Comparison of ENCODE assay signal across 25 mouse cellular contexts in the genomic region with DNA sequence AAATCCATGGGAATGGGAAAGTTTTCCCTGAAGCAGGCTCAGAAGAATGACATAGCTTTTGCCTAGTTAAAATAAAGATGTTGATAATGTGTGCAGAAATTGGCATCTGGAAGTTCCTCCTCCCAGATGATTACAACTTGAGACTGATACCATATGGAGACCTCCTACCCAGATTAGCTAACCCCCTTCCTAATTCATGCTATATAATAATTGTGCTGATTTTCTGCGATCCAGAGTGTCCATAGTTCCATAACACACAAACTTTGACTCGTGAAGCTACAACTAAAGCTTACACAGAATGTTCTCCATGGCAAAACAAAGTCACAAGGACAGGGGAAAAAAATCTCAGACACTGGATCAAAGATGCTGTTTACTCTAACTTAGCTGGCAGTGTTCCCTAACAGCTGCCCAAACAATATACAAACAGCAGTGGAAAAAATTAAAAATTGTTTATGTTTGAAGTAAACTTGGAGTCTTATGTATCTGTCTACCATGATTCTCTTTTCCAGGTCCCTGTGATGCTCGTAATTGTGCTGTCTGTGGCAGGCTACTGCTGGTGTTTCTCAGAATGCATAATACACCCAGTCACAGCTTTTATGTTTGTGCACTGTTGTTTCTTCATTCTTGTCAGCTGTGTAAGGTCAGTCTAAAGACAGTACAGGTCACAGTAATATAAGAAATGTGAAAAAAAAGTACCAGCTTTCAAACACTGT.
DNase-seq lines count a peak whose midpoint lies in the region; ATAC-seq and TF ChIP-seq lines count a peak whose summit lies in the region.
"Had no signal": no experiment of that assay in that cellular context is flagged by ENCODE, and none has a peak within 500 bp of the region (broad histone marks: within the 10 kb centered on the region; RNA-seq: fewer than 3 reads in every experiment).

No protein-coding gene starts in this region.

- no peak overlapping the region for H3K4me3 ChIP-seq in intestine, embryonic 15.5 days (replicated peaks)
- H3K4me3 ChIP-seq in intestine, postnatal 0 days (ENCODE audit: low read depth, low read length): no peak overlapping the region
- H3K4me3 ChIP-seq in lung, embryonic 16.5 days (ENCODE audit: low read length): no peak overlapping the region
- no peak overlapping the region for H3K4me3 ChIP-seq in intestine, embryonic 16.5 days (ENCODE audit: low read length)
- H3K4me3 ChIP-seq in stomach, embryonic 15.5 days (replicated peaks): no peak overlapping the region
- H3K4me3 ChIP-seq in neural tube, embryonic 15.5 days (replicated peaks): no peak overlapping the region
- H3K4me3 ChIP-seq: forebrain, embryonic 10.5 days; forebrain, embryonic 13.5 days; heart, adult 2 months; heart, embryonic 10.5 days; heart, embryonic 13.5 days had no signal

- DNase-seq in lung, adult 18-20 months: no peak
- DNase-seq: adrenal gland, adult 8-10 months; adrenal gland, postnatal 25 days; cerebellum, adult 11-12 months; cerebellum, adult 8-10 months; cerebellum, postnatal 10 days; cerebellum, postnatal 36 days; gastrocnemius, postnatal 10 days; gastrocnemius, postnatal 36 days; heart, adult 2 months; heart, postnatal 14 days; heart, postnatal 4 days had no signal

- no peaks in the 10 kb centered on the region for H3K27me3 ChIP-seq in intestine, embryonic 15.5 days (replicated peaks)
- no peaks in the 10 kb centered on the region for H3K27me3 ChIP-seq in intestine, postnatal 0 days (replicated peaks; ENCODE audit: control insufficient read depth, insufficient read depth, low read length)
- no peaks in the 10 kb centered on the region for H3K27me3 ChIP-seq in lung, embryonic 16.5 days (ENCODE audit: control insufficient read depth, insufficient read depth, low read depth, low read length)
- H3K27me3 ChIP-seq in intestine, embryonic 16.5 days (replicated peaks; ENCODE audit: control insufficient read depth, insufficient read depth, low read length): no peaks in the 10 kb centered on the region
- H3K27me3 ChIP-seq in stomach, embryonic 15.5 days (replicated peaks): no peaks in the 10 kb centered on the region
- no peaks in the 10 kb centered on the region for H3K27me3 ChIP-seq in neural tube, embryonic 15.5 days (replicated peaks)
- H3K27me3 ChIP-seq: forebrain, embryonic 13.5 days; heart, embryonic 13.5 days had no signal

- no peaks in the 10 kb centered on the region for H3K4me1 ChIP-seq in intestine, embryonic 15.5 days (replicated peaks)
- no peaks in the 10 kb centered on the region for H3K4me1 ChIP-seq in intestine, postnatal 0 days (replicated peaks; ENCODE audit: control insufficient read depth, insufficient read depth, low read length)
- H3K4me1 ChIP-seq in lung, embryonic 16.5 days (replicated peaks; ENCODE audit: control insufficient read depth, insufficient read depth, low read length): no peaks in the 10 kb centered on the region
- no peaks in the 10 kb centered on the region for H3K4me1 ChIP-seq in intestine, embryonic 16.5 days (ENCODE audit: control insufficient read depth, insufficient read depth, low read length)
- H3K4me1 ChIP-seq in stomach, embryonic 15.5 days: no peaks in the 10 kb centered on the region
- H3K4me1 ChIP-seq in neural tube, embryonic 15.5 days: no peaks in the 10 kb centered on the region
- H3K4me1 ChIP-seq: forebrain, embryonic 10.5 days; forebrain, embryonic 13.5 days; heart, embryonic 10.5 days; heart, embryonic 13.5 days had no signal

- H3K27ac ChIP-seq in intestine, embryonic 15.5 days: no peak overlapping the region
- H3K27ac ChIP-seq in intestine, postnatal 0 days (ENCODE audit: low read depth, low read length): no peak overlapping the region
- H3K27ac ChIP-seq in lung, embryonic 16.5 days (ENCODE audit: low read length): peak overlapping the region; percentile 77
- H3K27ac ChIP-seq in intestine, embryonic 16.5 days (ENCODE audit: low read length): no peak overlapping the region
- no peak overlapping the region for H3K27ac ChIP-seq in stomach, embryonic 15.5 days
- no peak overlapping the region for H3K27ac ChIP-seq in neural tube, embryonic 15.5 days (replicated peaks)
- H3K27ac ChIP-seq: forebrain, embryonic 10.5 days; forebrain, embryonic 13.5 days; heart, adult 2 months; heart, embryonic 10.5 days; heart, embryonic 13.5 days had no signal

- H3K4me2 ChIP-seq in intestine, embryonic 15.5 days (replicated peaks): no peak overlapping the region
- no peak overlapping the region for H3K4me2 ChIP-seq in intestine, postnatal 0 days (replicated peaks; ENCODE audit: low read depth)
- H3K4me2 ChIP-seq in lung, embryonic 16.5 days (ENCODE audit: low read depth, low read length): no peak overlapping the region
- H3K4me2 ChIP-seq in intestine, embryonic 16.5 days (ENCODE audit: low read depth, low read length): no peak overlapping the region
- no peak overlapping the region for H3K4me2 ChIP-seq in stomach, embryonic 15.5 days
- no peak overlapping the region for H3K4me2 ChIP-seq in neural tube, embryonic 15.5 days
- H3K4me2 ChIP-seq: forebrain, embryonic 13.5 days; heart, embryonic 13.5 days had no signal

- 58% methylated on average over 3 of the region's 3 CpGs for WGBS in intestine, embryonic 15.5 days
- 63% methylated on average over 3 of the region's 3 CpGs for WGBS in intestine, postnatal 0 days
- WGBS in lung, embryonic 16.5 days: 41% methylated on average over 3 of the region's 3 CpGs
- WGBS in intestine, embryonic 16.5 days: 57% methylated on average over 3 of the region's 3 CpGs
- WGBS in stomach, embryonic 15.5 days: 59% methylated on average over 3 of the region's 3 CpGs
- 92% methylated on average over 3 of the region's 3 CpGs for WGBS in neural tube, embryonic 15.5 days

- H3K9me3 ChIP-seq in intestine, embryonic 15.5 days: no peaks in the 10 kb centered on the region
- no peaks in the 10 kb centered on the region for H3K9me3 ChIP-seq in intestine, postnatal 0 days (ENCODE audit: control insufficient read depth)
- no peaks in the 10 kb centered on the region for H3K9me3 ChIP-seq in lung, embryonic 16.5 days (ENCODE audit: control insufficient read depth, low read length)
- H3K9me3 ChIP-seq in intestine, embryonic 16.5 days (ENCODE audit: control insufficient read depth, low read length): no peaks in the 10 kb centered on the region
- H3K9me3 ChIP-seq in stomach, embryonic 15.5 days: no peaks in the 10 kb centered on the region
- no peaks in the 10 kb centered on the region for H3K9me3 ChIP-seq in neural tube, embryonic 15.5 days (replicated peaks)
- H3K9me3 ChIP-seq: forebrain, embryonic 10.5 days; forebrain, embryonic 13.5 days; heart, embryonic 10.5 days had no signal

- H3K9ac ChIP-seq in intestine, embryonic 15.5 days: no peak overlapping the region
- no peak overlapping the region for H3K9ac ChIP-seq in intestine, postnatal 0 days (ENCODE audit: low read depth, low read length)
- no peak overlapping the region for H3K9ac ChIP-seq in lung, embryonic 16.5 days (ENCODE audit: low read length)
- H3K9ac ChIP-seq in intestine, embryonic 16.5 days (ENCODE audit: low read depth, low read length): no peak overlapping the region
- no peak overlapping the region for H3K9ac ChIP-seq in stomach, embryonic 15.5 days
- no peak overlapping the region for H3K9ac ChIP-seq in neural tube, embryonic 15.5 days (replicated peaks)
- H3K9ac ChIP-seq: forebrain, embryonic 13.5 days; heart, embryonic 13.5 days had no signal

- TF ChIP-seq CTCF in intestine, postnatal 0 days (IDR thresholded peaks at IDR 0.05; ENCODE audit: low read depth): no peak

- peak; percentile 63; the same call in 1 of the 2 replicates for ATAC-seq in intestine, embryonic 15.5 days
- ATAC-seq in intestine, postnatal 0 days: no peak
- peak; percentile 91 for ATAC-seq in lung, embryonic 16.5 days (ENCODE audit: low read depth)
- peak; percentile 50 for ATAC-seq in intestine, embryonic 16.5 days
- ATAC-seq in stomach, embryonic 15.5 days (ENCODE audit: insufficient read depth, low FRiP score, low read depth): 0 out of 2 replicates have a peak, but pooled peaks have one; percentile 10
- ATAC-seq in megakaryocyte, adult 5-6 weeks (ENCODE audit: poor library complexity, severe bottlenecking): no peak
- no peak for ATAC-seq in neural tube, embryonic 15.5 days (ENCODE audit: low FRiP score)
- ATAC-seq: activated CD4-positive, CD25-positive, alpha-beta regulatory T cell, adult 4 months; forebrain, embryonic 13.5 days; forebrain, embryonic 16.5 days had no signal

- H3K36me3 ChIP-seq in intestine, embryonic 15.5 days: no peaks in the 10 kb centered on the region
- H3K36me3 ChIP-seq in intestine, postnatal 0 days (ENCODE audit: control insufficient read depth, insufficient read depth): no peaks in the 10 kb centered on the region
- H3K36me3 ChIP-seq in lung, embryonic 16.5 days (ENCODE audit: control insufficient read depth, insufficient read depth, low read length): no peaks in the 10 kb centered on the region
- H3K36me3 ChIP-seq in intestine, embryonic 16.5 days (ENCODE audit: control insufficient read depth, insufficient read depth, low read length): no peaks in the 10 kb centered on the region
- no peaks in the 10 kb centered on the region for H3K36me3 ChIP-seq in stomach, embryonic 15.5 days
- no peaks in the 10 kb centered on the region for H3K36me3 ChIP-seq in neural tube, embryonic 15.5 days
- H3K36me3 ChIP-seq: forebrain, embryonic 10.5 days; heart, embryonic 10.5 days; heart, embryonic 13.5 days had no signal

Comparison
In these comparisons a context has a peak if more than half of its experiments do, and no peak if none do; other contexts are left out.
1. ATAC-seq: peak in intestine, embryonic 15.5 days (single experiment), lung, embryonic 16.5 days (single experiment), intestine, embryonic 16.5 days (single experiment) and stomach, embryonic 15.5 days (single experiment); none in intestine, postnatal 0 days (single experiment), megakaryocyte, adult 5-6 weeks (single experiment) and neural tube, embryonic 15.5 days (single experiment).